Mouse (Mus musculus) embryo, embryonic 11 days (tissue): ENCODE measurements around the gene Plxna2.

Experiments used
- DNase-seq: peaks from one replicate; pipeline ENCODE4 v3.0.0-alpha.2; 2015

Gene Plxna2

GRCm38 (mm10) chr1:194714138-194715031 is 96.4 kb downstream of the Plxna2 start:
- DNase-seq: no peak

GRCm38 (mm10) chr1:194717451-194717874 is 99.4 kb downstream of the Plxna2 start:
- DNase-seq: no peak

- DNase-seq: peak; percentile 70
These were observed 102.4 kb downstream of the Plxna2 start for GRCm38 (mm10) chr1:194720406-194720805.

- no peak for DNase-seq
These were observed 103.2 kb downstream of the Plxna2 start for GRCm38 (mm10) chr1:194721260-194721659.

- DNase-seq: peak; percentile 72
These were observed 104.3 kb downstream of the Plxna2 start for GRCm38 (mm10) chr1:194722329-194722728.

- DNase-seq: no peak
These were observed 116.8 kb downstream of the Plxna2 start for GRCm38 (mm10) chr1:194734836-194735235.

- DNase-seq: no peak
These were observed 121.9 kb downstream of the Plxna2 start for GRCm38 (mm10) chr1:194739894-194740293.

GRCm38 (mm10) chr1:194742901-194743422 is 124.9 kb downstream of the Plxna2 start:
- DNase-seq: peak; percentile 41

GRCm38 (mm10) chr1:194745177-194745934 is 127.3 kb downstream of the Plxna2 start:
- peak; percentile 39 for DNase-seq

GRCm38 (mm10) chr1:194746332-194747249 is 128.6 kb downstream of the Plxna2 start:
- DNase-seq: peak; percentile 67

GRCm38 (mm10) chr1:194747258-194747657 is 129.2 kb downstream of the Plxna2 start:
- no peak for DNase-seq

- DNase-seq: peak; percentile 77
These were observed 135.2 kb downstream of the Plxna2 start for GRCm38 (mm10) chr1:194753168-194753567.

- DNase-seq: no peak
These were observed 138.0 kb downstream of the Plxna2 start for GRCm38 (mm10) chr1:194756001-194756400.

- no peak for DNase-seq
These were observed 138.4 kb downstream of the Plxna2 start for GRCm38 (mm10) chr1:194756409-194756808.

- DNase-seq: no peak
These were observed 138.8 kb downstream of the Plxna2 start for GRCm38 (mm10) chr1:194756863-194757262.

- DNase-seq: no peak
These were observed 143.6 kb downstream of the Plxna2 start for GRCm38 (mm10) chr1:194761432-194762212.

- no peak for DNase-seq
These were observed 144.9 kb downstream of the Plxna2 start for GRCm38 (mm10) chr1:194762896-194763295.

- no peak for DNase-seq
These were observed 146.9 kb downstream of the Plxna2 start for GRCm38 (mm10) chr1:194764951-194765350.

GRCm38 (mm10) chr1:194768799-194769198 is 150.8 kb downstream of the Plxna2 start:
- DNase-seq: no peak

- DNase-seq: no peak
These were observed 154.0 kb downstream of the Plxna2 start for GRCm38 (mm10) chr1:194772053-194772452.

- DNase-seq: peak; percentile 17
These were observed 155.9 kb downstream of the Plxna2 start for GRCm38 (mm10) chr1:194773899-194774298.

GRCm38 (mm10) chr1:194774350-194774749 is 156.3 kb downstream of the Plxna2 start:
- DNase-seq: no peak
